Mouse (Mus musculus) ES-E14 (cell line): ENCODE data around the gene Crcp. TPM values are rescaled to one million over a fixed set of nuclear protein-coding genes. Genes with fewer than 3 reads are reported as not detected.

ENCODE experiments used
- DNase-seq: peaks from one replicate; pipeline ENCODE4 v3.0.0-alpha.2; 2013; ENCODE audit warnings: low read depth, low spot score
- H3K27ac ChIP-seq: 2 replicates; pipeline ENCODE4 v1.5.1; 2012; ENCODE audit warnings: low read depth, mild to moderate bottlenecking, low read length, moderate library complexity, mixed read lengths; ENCODE audit not compliant: poor library complexity, insufficient read depth, severe bottlenecking
- H3K36me3 ChIP-seq: 2 replicates; pipeline ENCODE4 v1.6.1; 2012; ENCODE audit warnings: mild to moderate bottlenecking, low read length, moderate library complexity, mixed read lengths; ENCODE audit not compliant: control insufficient read depth, poor library complexity, insufficient read depth, severe bottlenecking
- H3K4me1 ChIP-seq, 2 experiments: fragments of 150-350 bp in 1 of 2; sonication (generic) in 1 of 2; 2 replicates each; pipeline ENCODE4 v1.6.1; 2012; ENCODE audit warnings: low read length in 2 of 2, mild to moderate bottlenecking in 1 of 2, mixed read lengths in 1 of 2; ENCODE audit not compliant: control insufficient read depth in 2 of 2, insufficient read depth in 2 of 2, poor library complexity in 1 of 2
- H3K4me3 ChIP-seq, 2 experiments: fragments of 150-350 bp in 1 of 2; sonication (generic) in 1 of 2; 2 replicates each; pipeline ENCODE4 v1.5.1; 2012; ENCODE audit warnings: low read length in 2 of 2, low read depth in 1 of 2, mild to moderate bottlenecking in 1 of 2, mixed read lengths in 1 of 2; ENCODE audit not compliant: insufficient read depth in 1 of 2, poor library complexity in 1 of 2, severe bottlenecking in 1 of 2
- H3K9ac ChIP-seq: 2 replicates; pipeline ENCODE4 v1.6.1; 2012; ENCODE audit warnings: low read depth, mild to moderate bottlenecking, low read length, mixed read lengths; ENCODE audit not compliant: poor library complexity, insufficient read depth, severe bottlenecking
- H3K9me3 ChIP-seq: fragments of 150-350 bp; sonication (generic); 2 replicates; pipeline ENCODE4 v1.6.1; 2012; ENCODE audit warnings: low read depth, mild to moderate bottlenecking, low read length; ENCODE audit not compliant: control insufficient read depth, insufficient read depth
- CHD2 ChIP-seq: IDR thresholded peaks from 2 replicates; pipeline ENCODE4 v1.6.1; 2014; ENCODE audit warnings: mild to moderate bottlenecking, low read depth, low read length, inconsistent platforms
- HCFC1 ChIP-seq: IDR thresholded peaks from 2 replicates; pipeline ENCODE4 v1.6.1; 2012; ENCODE audit warnings: low read length, inconsistent platforms, borderline replicate concordance; ENCODE audit not compliant: insufficient read depth
- MAFK ChIP-seq: IDR thresholded peaks from 2 replicates; pipeline ENCODE4 v1.6.1; 2014; ENCODE audit warnings: mild to moderate bottlenecking, low read depth, low read length, inconsistent platforms; ENCODE audit not compliant: insufficient read depth
- ZC3H11A ChIP-seq: IDR thresholded peaks from 2 replicates; pipeline ENCODE4 v1.6.1; 2012; ENCODE audit warnings: low read depth, mild to moderate bottlenecking, inconsistent platforms, low read length, borderline replicate concordance
- ZNF384 ChIP-seq: IDR thresholded peaks from 2 replicates; pipeline ENCODE4 v1.6.1; 2012; ENCODE audit warnings: low read depth, low read length, inconsistent platforms
- in situ Hi-C, 2 experiments: fragments of 600-800 bp; cut with MboI; formaldehyde crosslinking; loops; one replicate each; pipeline ENCODE4 v1.15.1; 2025; ENCODE audit warnings: low sequenced_read_pairs in 2 of 2, inconsistent platforms in 1 of 2; ENCODE audit not compliant: unreplicated experiment in 2 of 2
- total RNA-seq: library from RNA; depleted of rRNA; stranded (reverse); fragments of 300-350 nt; gene quantifications from 2 replicates; pipeline ENCODE4 v1.2.3, GENCODE M21; 2012

The Crcp gene
- total RNA-seq, 1 experiment, result 30.8 TPM

DNA sequence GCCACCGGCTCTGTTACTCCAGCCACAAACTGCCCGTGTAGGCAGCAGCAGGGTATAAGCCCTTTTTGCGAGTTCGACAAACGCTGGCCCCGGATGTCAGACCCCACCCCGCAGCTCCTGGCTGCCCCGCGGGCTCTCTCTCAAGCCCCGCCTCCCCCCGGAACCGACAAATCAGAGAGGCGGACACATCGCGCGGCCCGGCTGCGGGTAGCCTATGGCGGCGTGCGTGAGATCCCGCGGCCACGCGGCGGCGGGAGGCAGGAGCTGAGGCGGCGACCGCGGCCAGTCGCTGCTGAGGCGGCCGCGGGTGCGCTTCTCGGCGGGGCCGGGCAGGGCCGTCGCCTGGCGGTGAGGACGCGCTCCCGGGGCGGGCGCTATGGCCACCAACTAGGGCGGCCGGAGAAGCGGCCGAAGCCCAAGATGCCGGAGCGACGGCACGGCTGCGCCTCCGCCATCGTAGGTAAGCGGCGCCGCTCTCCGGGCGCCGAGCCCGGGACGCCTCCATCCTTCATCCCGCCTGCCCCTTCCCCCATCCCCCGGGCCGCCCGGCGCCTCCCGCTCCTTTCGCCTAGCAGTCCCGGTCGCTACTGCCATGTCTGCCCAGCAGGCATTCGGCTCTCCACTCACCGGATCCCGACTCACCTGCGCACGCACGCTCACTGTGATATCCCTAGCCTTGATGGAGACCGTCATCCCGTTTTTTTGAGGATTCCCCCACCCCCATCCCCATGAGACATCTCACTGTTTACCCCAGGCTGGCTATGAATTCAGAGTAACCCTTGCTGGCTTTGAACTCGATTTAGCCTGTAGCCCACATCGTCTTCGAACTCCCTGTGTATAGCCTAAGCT is 50.3 kb downstream of the Crcp start:
- Histone ChIP-seq H3K36me3 (peaks cover 3% of the 10 kb centered on the region; the same call in 1 of the 2 replicates), H3K4me1 (peaks cover 0 to 4% of the 10 kb centered on the region in 2 experiments; a peak in 2 of 4 replicates), H3K9ac (peak overlapping the region; percentile 90), H3K27ac (no peak overlapping the region), H3K4me3 (peak overlapping the region; percentile 83 to 88), H3K9me3 (no peaks in the 10 kb centered on the region)
- peak; percentile 80 for DNase-seq
- 0 out of 2 replicates have a peak, but pooled peaks have one; percentile 27 for TF ChIP-seq HCFC1
- no peak for TF ChIP-seq MAFK
- TF ChIP-seq CHD2, result no peak
- in situ Hi-C loops, result no loop called here

DNA sequence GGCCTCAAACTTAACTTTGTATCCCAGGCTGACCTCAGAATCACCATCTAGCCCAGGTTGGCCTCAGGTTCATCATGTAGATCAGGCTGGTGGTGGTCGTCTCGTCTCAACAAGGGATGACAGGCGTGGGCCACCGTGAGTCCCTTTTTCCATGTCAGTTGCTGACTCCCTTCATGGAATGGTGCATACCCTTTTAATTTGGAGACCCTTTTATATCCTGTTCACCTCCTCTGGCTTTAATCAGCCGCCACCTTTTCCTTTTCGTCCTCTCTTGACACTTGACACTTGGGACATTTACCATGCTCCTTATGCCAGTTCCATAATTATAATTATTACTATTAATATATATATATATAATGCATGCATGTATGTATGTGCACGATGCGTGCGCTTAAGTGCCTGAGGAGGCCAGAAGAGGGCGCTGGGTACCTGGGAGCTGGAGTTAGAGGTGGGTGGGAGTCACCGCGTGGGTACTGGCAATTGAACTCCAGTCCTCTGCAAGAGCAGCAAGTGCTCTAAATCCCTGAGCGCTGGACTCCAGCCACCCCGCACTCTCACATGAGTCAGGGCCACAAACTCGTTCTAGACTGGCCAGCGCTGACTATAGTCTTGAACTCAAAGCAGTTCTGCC is 51.1 kb downstream of the Crcp start:
- peaks cover 3% of the 10 kb centered on the region; the same call in 1 of the 2 replicates for H3K36me3 ChIP-seq
- H3K4me1 ChIP-seq, result peaks cover 0 to 4% of the 10 kb centered on the region in 2 experiments; a peak in 2 of 4 replicates
- no peak for TF ChIP-seq MAFK
- no peak for TF ChIP-seq ZC3H11A
- H3K9ac ChIP-seq, result peak overlapping the region; percentile 90
- H3K27ac ChIP-seq, result no peak overlapping the region
- in situ Hi-C loops, result no loop called here
- no peaks in the 10 kb centered on the region for H3K9me3 ChIP-seq
- DNase-seq, result no peak
- peak overlapping the region; percentile 83 to 88 for H3K4me3 ChIP-seq

DNA sequence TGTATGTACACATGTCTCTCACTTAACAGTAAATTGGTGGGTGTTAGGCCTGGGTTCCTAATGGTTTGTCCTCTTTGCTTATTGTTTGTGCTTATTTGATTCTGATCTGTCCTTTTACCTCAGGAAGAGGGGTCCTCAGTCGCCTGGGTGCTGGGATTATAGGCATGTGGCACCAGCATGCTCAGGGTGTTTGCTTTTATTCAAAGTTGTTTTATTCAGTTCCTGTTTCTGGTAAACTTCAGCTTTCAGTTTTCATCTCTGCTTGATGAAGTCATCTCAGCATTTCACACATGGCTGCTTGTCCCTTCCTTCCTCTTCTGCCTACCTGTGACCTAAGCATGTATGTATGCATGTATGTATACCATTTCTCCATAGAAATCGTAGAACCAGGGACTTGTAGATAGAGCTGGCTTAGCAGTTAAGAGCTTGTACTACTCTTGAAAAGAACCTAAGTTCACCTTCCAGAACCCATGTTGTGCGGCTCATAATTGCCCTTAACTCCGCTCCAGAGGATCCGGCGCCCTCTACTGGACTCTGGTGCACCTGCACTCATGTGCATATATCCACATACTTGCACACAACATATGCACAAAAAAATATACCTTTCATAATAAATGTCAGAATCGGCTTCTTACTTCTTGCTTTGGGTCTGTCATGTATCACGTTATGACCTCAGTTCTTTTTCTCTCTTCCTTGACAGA is 52.2 kb downstream of the Crcp start:
- Histone ChIP-seq H3K9ac (no peak overlapping the region), H3K36me3 (peaks cover 3% of the 10 kb centered on the region; the same call in 1 of the 2 replicates), H3K4me1 (peaks cover 0 to 4% of the 10 kb centered on the region in 2 experiments; a peak in 1 of 4 replicates), H3K9me3 (no peaks in the 10 kb centered on the region), H3K27ac (no peak overlapping the region), H3K4me3 (no peak overlapping the region)
- in situ Hi-C loops, result no loop called here
- no peak for DNase-seq
- TF ChIP-seq MAFK (no peak), ZNF384 (no peak), HCFC1 (no peak), CHD2 (no peak), ZC3H11A (no peak)

DNA sequence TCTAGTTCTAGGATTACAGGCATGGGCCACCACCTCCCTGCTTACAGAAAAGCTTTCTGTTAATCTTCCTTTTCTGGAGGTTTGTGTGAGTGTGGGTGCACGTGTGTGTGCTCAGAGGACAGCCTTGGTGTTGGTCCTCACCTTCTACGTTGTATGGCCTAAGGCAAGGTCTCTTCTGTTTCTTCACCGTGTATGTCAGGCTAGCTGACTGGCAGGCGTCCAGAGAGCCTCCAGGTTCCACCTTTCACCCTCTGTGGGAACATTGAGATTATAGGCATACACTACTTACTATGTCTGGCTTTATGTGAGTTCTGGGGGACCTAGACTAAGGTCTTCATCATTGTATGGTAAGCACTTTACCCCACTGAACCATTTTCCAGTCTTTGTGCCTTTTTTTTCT is 53.3 kb downstream of the Crcp start:
- DNase-seq, result no peak
- no peak overlapping the region for H3K4me3 ChIP-seq
- in situ Hi-C loops, result no loop called here
- H3K9ac ChIP-seq, result no peak overlapping the region
- H3K9me3 ChIP-seq, result no peaks in the 10 kb centered on the region
- TF ChIP-seq CHD2 (no peak), HCFC1 (no peak), MAFK (no peak), ZNF384 (no peak), ZC3H11A (no peak)
- H3K36me3 ChIP-seq, result peaks cover 3% of the 10 kb centered on the region; the same call in 1 of the 2 replicates
- no peak overlapping the region for H3K27ac ChIP-seq
- 0 out of 4 replicates have a peak, but pooled peaks cover 0 to 2% of the 10 kb centered on the region in 2 experiments for H3K4me1 ChIP-seq
